Mouse (Mus musculus) subcutaneous adipose tissue, adult 2 months (tissue): ENCODE measurements around the gene Rgs19. TPM values are rescaled to one million over a fixed set of nuclear protein-coding genes. Genes with fewer than 3 reads are reported as not detected.

Experiments
- polyA plus RNA-seq: library from polyadenylated mRNA; depleted of rRNA; stranded (reverse); fragments of >200 nt; gene quantifications from 2 replicates; pipeline ENCODE4 v1.2.3, GENCODE M21; 2012; ENCODE audit warnings: low replicate concordance; rRNA removed

Rgs19 gene
- 110 and 123 TPM in 2 replicates for polyA plus RNA-seq

GRCm38 (mm10) chr2:181693339-181694280 is at the start of gene Rgs19:
Gene Rgs19, minus strand, starts transcription at chr2:181693977.

GRCm38 (mm10) chr2:181714903-181715326 is 21.1 kb upstream of the Rgs19 start, which contains the start of gene Oprl1:
Gene Oprl1, plus strand, starts transcription at chr2:181715016.

GRCm38 (mm10) chr2:181698241-181698640 is 4.5 kb upstream of the Rgs19 start, which contains the start of gene Lkaaear1:
Gene Lkaaear1, minus strand, starts transcription at chr2:181698442.

GRCm38 (mm10) chr2:181679951-181680715 is 13.6 kb downstream of the Rgs19 start, which contains the start of gene Tcea2:
Gene Tcea2, plus strand, starts transcription at chr2:181680310.

GRCm38 (mm10) chr2:181671326-181671725 is 22.5 kb downstream of the Rgs19 start, which contains the start of gene Sox18:
Gene Sox18, minus strand, starts transcription at chr2:181671640.

GRCm38 (mm10) chr2:181656734-181657133 is 37.0 kb downstream of the Rgs19 start, which contains the start of gene Gm29797:
Gene Gm29797, plus strand, starts transcription at chr2:181657034.

Other genes with a start within 250 kb of the Rgs19 start
- 15.9 and 17.4 TPM in 2 replicates for gene Zbtb46, start 234.6 kb downstream of the Rgs19 start, polyA plus RNA-seq
- gene Abhd16b, start 200.8 kb downstream of the Rgs19 start, polyA plus RNA-seq, result 0.09 TPM in 1 of 2 replicates, not detected in the other
- gene Tpd52l2, start 196.8 kb downstream of the Rgs19 start, polyA plus RNA-seq, result 66.8 and 68.3 TPM in 2 replicates
- 84.6 and 85.6 TPM in 2 replicates for gene Dnajc5, start 173.5 kb downstream of the Rgs19 start, polyA plus RNA-seq
- 127 and 167 TPM in 2 replicates for gene Uckl1, start 109.1 kb downstream of the Rgs19 start, polyA plus RNA-seq
- gene Prpf6, start 102.1 kb downstream of the Rgs19 start, polyA plus RNA-seq, result 19.6 and 30.6 TPM in 2 replicates
- gene Zfp512b, start 101.2 kb downstream of the Rgs19 start, polyA plus RNA-seq, result 43.7 and 126 TPM in 2 replicates
- gene Samd10, start 94.8 kb downstream of the Rgs19 start, polyA plus RNA-seq, result 5.7 and 18.6 TPM in 2 replicates
- gene Gm29797, start 36.9 kb downstream of the Rgs19 start, polyA plus RNA-seq, result 0.18 TPM in 1 of 2 replicates, not detected in the other
- 119 and 168 TPM in 2 replicates for gene Sox18, start 22.3 kb downstream of the Rgs19 start, polyA plus RNA-seq
- gene Tcea2, start 13.7 kb downstream of the Rgs19 start, polyA plus RNA-seq, result 14.7 and 37.5 TPM in 2 replicates
- not detected in 2 replicates for gene Lkaaear1, start 4.5 kb upstream of the Rgs19 start, polyA plus RNA-seq
- gene Oprl1, start 21.0 kb upstream of the Rgs19 start, polyA plus RNA-seq, result 0.21 and 0.55 TPM in 2 replicates
- not detected in 2 replicates for gene Myt1, start 69.4 kb upstream of the Rgs19 start, polyA plus RNA-seq
- 27.4 and 35.0 TPM in 2 replicates for gene Pcmtd2, start 143.9 kb upstream of the Rgs19 start, polyA plus RNA-seq
- gene Polr3k, start 170.4 kb upstream of the Rgs19 start, polyA plus RNA-seq, result 6.4 and 8.5 TPM in 2 replicates